Comparison of ENCODE assay signal across 14 mouse cellular contexts in genomic region chr2:90522455-90522854, GRCm38 (mm10). TPM values are rescaled to one million over a fixed set of nuclear protein-coding genes. Genes with fewer than 3 reads are reported as not detected.
DNase-seq lines count a peak whose midpoint lies in the region; TF ChIP-seq lines count a peak whose summit lies in the region.
"Had no signal": no experiment of that assay in that cellular context is flagged by ENCODE, and none has a peak within 500 bp of the region (broad histone marks: within the 10 kb centered on the region; RNA-seq: fewer than 3 reads in every experiment).

No protein-coding gene starts in this region.

- no peak for TF ChIP-seq CTCF in gastrocnemius, adult 2 months (IDR thresholded peaks at IDR 0.05)

- no peak overlapping the region for H3K27ac ChIP-seq in gastrocnemius, adult 2 months
- H3K27ac ChIP-seq: heart, adult 2 months; midbrain, embryonic 15.5 days; neural tube, embryonic 12.5 days had no signal

- peak; percentile 71 for DNase-seq in gastrocnemius, adult 2 months
- no peak for DNase-seq in gastrocnemius, postnatal 4 days (ENCODE audit: low spot score in 2 of 2)
- peak; percentile 40 to 70 for DNase-seq in lung, adult 18-20 months
- no peak for DNase-seq in lung, postnatal 14 days
- DNase-seq in gastrocnemius, postnatal 10 days: peak; percentile 11
- DNase-seq in skeletal muscle tissue, adult 2 months (ENCODE audit: low read depth, low spot score): peak; percentile 33
- DNase-seq in urinary bladder, postnatal 36 days (ENCODE audit: low spot score in 2 of 2): no peak
- no peak for DNase-seq in heart, postnatal 36 days
- DNase-seq: B cell, adult 2 months; heart, adult 2 months; heart, postnatal 14 days; retina, postnatal 1 day had no signal

- H3K4me3 ChIP-seq in gastrocnemius, adult 2 months: no peak overlapping the region
- H3K4me3 ChIP-seq: heart, adult 2 months; midbrain, embryonic 15.5 days; neural tube, embryonic 12.5 days had no signal

- intact Hi-C loops in gastrocnemius, adult 2 months (cut with DNase I): no loop called here
- intact Hi-C loops in heart, postnatal 36 days (cut with DNase I): no loop called here

RNA-seq across cellular contexts. Expression of gene Ptprj, which starts 58.0 kb away (rescaled TPM):
- total RNA-seq in gastrocnemius, adult 2 months (2021): 1 to 10 TPM; 2.1 to 4.2 TPM
- 10 to 100 TPM; 12.5 to 12.7 TPM for total RNA-seq in gastrocnemius, postnatal 4 days (2021)
- total RNA-seq in gastrocnemius, postnatal 10 days (2021): 1 to 10 TPM; 7.5 to 9.5 TPM
- total RNA-seq in heart, postnatal 36 days (2021): 10 to 100 TPM in 1 of 2 experiments, 1 to 10 TPM in 1; 8.3 to 10.5 TPM

Comparison
In these comparisons a context has a peak if more than half of its experiments do, and no peak if none do; other contexts are left out.
1. DNase-seq: peak in gastrocnemius, adult 2 months (single experiment), lung, adult 18-20 months (2 of 2), gastrocnemius, postnatal 10 days (single experiment) and skeletal muscle tissue, adult 2 months (single experiment); none in gastrocnemius, postnatal 4 days (0 of 2), lung, postnatal 14 days (single experiment), urinary bladder, postnatal 36 days (0 of 2) and heart, postnatal 36 days (0 of 2).